Mouse (Mus musculus) frontal cortex, adult (tissue): ENCODE data around the gene Selenoi.
"Not testable (repeated sequence)": the region's sequence is repeated elsewhere in the genome, so short reads cannot be mapped to it uniquely, and the experiment has no call there.

ENCODE experiments used
- ATAC-seq: cut with Nextera tagmentation; 2 replicates; pipeline ENCODE4 v1.9.2; 2017; ENCODE audit warnings: mild to moderate bottlenecking, moderate library complexity, mixed read lengths; ENCODE audit not compliant: low TSS enrichment

Selenoi gene

GRCm38 (mm10) chr5:30232271-30232971 lies at the start of gene Selenoi:
TSS of gene Selenoi (plus strand) at chr5:30232581.
- peak; percentile 99 for ATAC-seq

- ATAC-seq: no peak
Observed at GRCm38 (mm10) chr5:30187687-30188485, 44.5 kb upstream of the Selenoi start.

GRCm38 (mm10) chr5:30192452-30192851 lies 39.9 kb upstream of the Selenoi start:
- no peak for ATAC-seq

- ATAC-seq: no peak
Observed at GRCm38 (mm10) chr5:30195340-30195739, 37.0 kb upstream of the Selenoi start.

GRCm38 (mm10) chr5:30198257-30198656 lies 34.1 kb upstream of the Selenoi start:
- no peak for ATAC-seq

- ATAC-seq: peak; percentile 97
Observed at GRCm38 (mm10) chr5:30201521-30201920, 30.9 kb upstream of the Selenoi start.

- no peak for ATAC-seq
Observed at GRCm38 (mm10) chr5:30202221-30202620, 30.2 kb upstream of the Selenoi start.

GRCm38 (mm10) chr5:30203216-30203885 lies 29.0 kb upstream of the Selenoi start:
- no peak for ATAC-seq

- no peak for ATAC-seq
Observed at GRCm38 (mm10) chr5:30204441-30204840, 27.9 kb upstream of the Selenoi start.

- no peak for ATAC-seq
Observed at GRCm38 (mm10) chr5:30205034-30205433, 27.3 kb upstream of the Selenoi start.

GRCm38 (mm10) chr5:30205493-30205892 lies 26.9 kb upstream of the Selenoi start, which contains the start of gene Adgrf3:
TSS of gene Adgrf3 (minus strand) at chr5:30205722.
- ATAC-seq: no peak

GRCm38 (mm10) chr5:30207276-30207675 lies 25.1 kb upstream of the Selenoi start:
- ATAC-seq: no peak

GRCm38 (mm10) chr5:30210758-30211157 lies 21.6 kb upstream of the Selenoi start:
- not testable (repeated sequence) for ATAC-seq

GRCm38 (mm10) chr5:30214889-30215288 lies 17.5 kb upstream of the Selenoi start:
- peak; percentile 74 for ATAC-seq

GRCm38 (mm10) chr5:30215970-30216369 lies 16.4 kb upstream of the Selenoi start:
- ATAC-seq: no peak

- ATAC-seq: no peak
Observed at GRCm38 (mm10) chr5:30219715-30220114, 12.7 kb upstream of the Selenoi start.

- no peak for ATAC-seq
Observed at GRCm38 (mm10) chr5:30220666-30221065, 11.7 kb upstream of the Selenoi start.

GRCm38 (mm10) chr5:30222681-30223080 lies 9.7 kb upstream of the Selenoi start:
- ATAC-seq: no peak

GRCm38 (mm10) chr5:30230901-30231300 lies 1.5 kb upstream of the Selenoi start:
- ATAC-seq: no peak

GRCm38 (mm10) chr5:30231891-30232270 lies 500 bp upstream of the Selenoi start:
- ATAC-seq: no peak

- peak; percentile 15 for ATAC-seq
Observed at GRCm38 (mm10) chr5:30233042-30233441, 661 bp downstream of the Selenoi start.

GRCm38 (mm10) chr5:30233979-30234378 lies 1.6 kb downstream of the Selenoi start:
- no peak for ATAC-seq
